Mouse (Mus musculus) retina, adult 2 months (tissue): ENCODE measurements around the gene Agap1.

ENCODE experiments used
- DNase-seq: peaks from one replicate; pipeline ENCODE4 v3.0.0-alpha.2; 2012; ENCODE audit warnings: low read depth, low spot score

Gene Agap1

GRCm38 (mm10) chr1:89613234-89613870 lies 158.7 kb downstream of the Agap1 start:
- DNase-seq: no peak

- no peak for DNase-seq
Observed at GRCm38 (mm10) chr1:89616556-89616955, 161.9 kb downstream of the Agap1 start.

GRCm38 (mm10) chr1:89617336-89617735 lies 162.7 kb downstream of the Agap1 start:
- DNase-seq: no peak

GRCm38 (mm10) chr1:89619963-89620362 lies 165.4 kb downstream of the Agap1 start:
- DNase-seq: no peak

DNA sequence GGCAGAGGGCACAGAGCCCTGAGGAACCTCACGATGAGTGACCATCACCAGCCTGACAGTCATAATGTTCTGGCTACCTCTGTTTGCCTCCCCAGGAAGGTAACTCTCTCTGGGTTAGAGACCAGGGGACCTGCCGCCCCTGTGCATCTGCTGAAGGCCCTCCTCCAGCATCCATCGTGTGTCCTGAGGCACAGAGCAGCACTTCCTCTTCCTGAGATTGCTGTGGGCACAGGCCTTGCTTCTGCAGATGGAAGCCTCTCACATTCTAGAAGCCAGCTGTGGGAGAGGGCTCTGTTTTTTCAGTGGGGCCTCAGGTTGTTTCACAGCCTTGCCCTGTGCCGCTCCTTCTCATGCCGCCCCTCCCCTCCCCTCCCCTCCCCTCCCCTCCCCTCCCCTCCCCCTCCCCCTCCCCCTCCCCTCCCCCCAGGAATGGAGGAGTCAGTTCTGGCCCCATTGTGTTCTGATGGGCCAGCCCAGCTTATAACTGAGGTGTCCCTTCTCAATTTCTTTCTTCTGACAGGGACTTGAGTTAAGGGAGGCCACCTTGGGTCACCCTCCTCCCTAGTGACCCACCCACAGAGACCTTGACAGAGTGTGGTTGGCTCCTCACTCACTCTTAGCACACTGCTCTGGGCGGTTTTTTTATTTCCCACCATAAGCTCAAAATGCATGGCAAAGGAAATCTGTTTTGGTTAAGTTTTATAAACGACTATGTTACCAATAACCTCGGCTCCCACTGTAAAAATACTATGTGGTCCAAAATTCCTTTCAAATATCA lies 166.6 kb downstream of the Agap1 start:
- no peak for DNase-seq

- DNase-seq: no peak
Observed at GRCm38 (mm10) chr1:89621952-89622351, 167.3 kb downstream of the Agap1 start.

DNA sequence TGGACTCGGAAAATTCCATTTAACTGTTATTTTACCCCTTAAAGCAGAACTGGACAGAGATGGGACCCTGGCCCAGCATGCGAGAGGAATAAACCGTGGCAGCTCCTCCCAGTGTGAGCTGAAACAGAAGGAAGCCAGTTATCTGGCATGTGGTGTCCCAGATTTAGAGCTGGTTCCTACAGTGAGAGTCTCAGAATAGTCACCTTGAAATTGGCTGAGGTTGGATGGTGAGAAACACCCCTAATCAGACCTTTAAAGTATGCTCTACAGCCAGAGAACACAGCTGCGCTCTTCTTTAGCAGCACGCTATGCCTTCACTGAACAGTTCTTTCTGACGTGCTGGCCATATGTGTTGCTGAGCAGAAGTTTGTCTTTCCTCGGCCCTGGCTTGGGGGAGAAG lies 168.2 kb downstream of the Agap1 start:
- no peak for DNase-seq

DNA sequence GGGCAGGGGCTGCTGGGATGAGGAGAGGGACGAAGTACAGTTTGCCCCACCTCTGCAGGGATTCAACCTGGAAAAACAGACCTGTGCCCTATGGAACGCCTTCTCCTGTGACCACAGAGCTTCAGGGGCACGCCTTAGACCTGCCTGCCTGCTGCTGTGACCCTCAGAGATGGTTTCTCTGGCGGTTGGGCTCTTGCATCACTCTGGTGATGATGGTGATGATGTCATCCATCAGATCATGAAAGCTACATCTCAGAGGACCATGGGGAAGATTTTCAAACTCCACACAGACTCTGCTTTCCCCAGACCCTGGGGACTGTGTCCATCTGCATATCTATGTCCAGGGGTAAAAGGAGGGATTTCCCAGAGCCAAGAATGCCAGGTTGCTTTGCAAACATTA lies 170.7 kb downstream of the Agap1 start:
- no peak for DNase-seq

- DNase-seq: no peak
Observed at GRCm38 (mm10) chr1:89625967-89626366, 171.4 kb downstream of the Agap1 start.

- no peak for DNase-seq
Observed at GRCm38 (mm10) chr1:89626940-89627339, 172.3 kb downstream of the Agap1 start.

DNA sequence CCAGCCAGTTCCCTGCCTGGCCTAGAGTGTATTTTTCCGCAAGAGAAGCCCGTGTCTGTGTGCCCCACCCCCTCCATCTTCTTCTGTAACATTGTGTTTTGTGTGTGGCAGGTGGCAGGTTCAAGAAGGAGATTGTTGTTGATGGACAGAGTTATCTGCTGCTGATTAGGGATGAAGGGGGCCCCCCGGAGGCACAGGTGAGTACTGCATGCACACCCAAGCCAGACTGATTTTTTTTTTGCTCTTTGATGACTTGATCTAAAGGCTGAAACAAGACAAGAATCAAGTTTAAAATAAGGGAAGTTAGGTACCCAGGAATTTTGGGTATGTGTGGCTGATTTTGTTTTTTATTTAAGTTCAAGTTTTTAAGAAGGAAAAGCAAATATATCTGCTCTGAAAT lies 173.0 kb downstream of the Agap1 start:
- DNase-seq: no peak

GRCm38 (mm10) chr1:89630836-89631235 lies 176.2 kb downstream of the Agap1 start:
- DNase-seq: no peak

DNA sequence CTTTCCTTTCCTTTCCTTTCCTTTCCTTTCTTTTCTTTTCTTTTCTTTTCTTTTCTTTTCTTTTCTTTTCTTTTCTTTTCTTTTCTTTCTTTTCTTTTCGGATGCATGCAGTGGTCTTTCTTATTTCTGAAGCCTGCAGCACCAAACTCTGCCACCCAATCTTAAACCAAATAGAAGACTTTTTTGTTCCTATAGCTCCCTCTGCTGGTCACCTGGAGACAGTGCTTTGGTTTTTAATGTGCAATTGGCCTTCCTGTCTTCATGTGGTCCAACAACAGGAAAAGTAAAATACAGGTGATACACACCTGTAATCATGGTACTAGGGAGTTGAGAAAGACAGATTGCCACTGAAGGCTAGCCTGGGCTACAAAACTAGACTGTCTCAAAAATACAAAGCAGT lies 177.1 kb downstream of the Agap1 start:
- DNase-seq: peak; percentile 40

DNA sequence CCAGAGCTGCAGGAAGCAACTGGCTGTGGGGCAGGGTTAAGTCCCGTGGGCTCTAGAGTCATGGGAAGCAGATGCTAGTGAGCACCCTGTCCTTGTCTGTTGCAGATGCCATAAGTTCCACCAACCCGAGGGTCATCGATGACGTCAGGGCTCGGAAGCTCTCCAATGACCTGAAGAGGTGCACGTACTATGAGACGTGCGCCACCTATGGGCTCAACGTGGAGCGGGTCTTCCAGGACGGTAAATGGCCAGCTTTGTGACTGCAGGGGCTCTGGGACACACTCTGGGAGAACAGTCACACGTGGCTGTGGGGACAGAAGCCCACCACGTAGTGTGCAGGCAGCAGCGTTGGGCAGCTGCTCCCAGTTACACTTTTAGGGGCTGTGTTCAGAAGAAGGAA lies 179.4 kb downstream of the Agap1 start:
- DNase-seq: no peak

DNA sequence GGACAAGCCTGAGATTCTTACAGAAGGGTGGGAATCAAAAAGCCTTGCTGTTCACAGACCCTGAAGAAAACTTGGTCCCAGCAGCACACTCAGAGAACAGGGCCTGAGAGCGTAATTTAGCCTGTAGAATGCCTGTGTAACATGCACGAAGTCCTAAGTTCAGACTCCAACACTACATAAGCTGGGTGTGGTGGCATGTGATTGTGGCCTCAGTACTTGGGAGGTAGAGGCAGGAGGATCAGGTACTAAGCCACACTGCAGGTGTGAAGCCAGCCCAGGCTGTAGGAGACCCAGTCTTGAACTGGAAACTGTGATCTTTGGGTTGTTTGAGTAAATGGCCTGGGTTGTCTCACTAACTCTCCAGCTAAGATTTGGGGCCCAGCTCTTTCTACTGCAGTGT lies 180.5 kb downstream of the Agap1 start:
- no peak for DNase-seq

- no peak for DNase-seq
Observed at GRCm38 (mm10) chr1:89637670-89638069, 183.1 kb downstream of the Agap1 start.

- DNase-seq: no peak
Observed at GRCm38 (mm10) chr1:89643445-89644100, 189.0 kb downstream of the Agap1 start.

GRCm38 (mm10) chr1:89644120-89644519 lies 189.5 kb downstream of the Agap1 start:
- DNase-seq: no peak

DNA sequence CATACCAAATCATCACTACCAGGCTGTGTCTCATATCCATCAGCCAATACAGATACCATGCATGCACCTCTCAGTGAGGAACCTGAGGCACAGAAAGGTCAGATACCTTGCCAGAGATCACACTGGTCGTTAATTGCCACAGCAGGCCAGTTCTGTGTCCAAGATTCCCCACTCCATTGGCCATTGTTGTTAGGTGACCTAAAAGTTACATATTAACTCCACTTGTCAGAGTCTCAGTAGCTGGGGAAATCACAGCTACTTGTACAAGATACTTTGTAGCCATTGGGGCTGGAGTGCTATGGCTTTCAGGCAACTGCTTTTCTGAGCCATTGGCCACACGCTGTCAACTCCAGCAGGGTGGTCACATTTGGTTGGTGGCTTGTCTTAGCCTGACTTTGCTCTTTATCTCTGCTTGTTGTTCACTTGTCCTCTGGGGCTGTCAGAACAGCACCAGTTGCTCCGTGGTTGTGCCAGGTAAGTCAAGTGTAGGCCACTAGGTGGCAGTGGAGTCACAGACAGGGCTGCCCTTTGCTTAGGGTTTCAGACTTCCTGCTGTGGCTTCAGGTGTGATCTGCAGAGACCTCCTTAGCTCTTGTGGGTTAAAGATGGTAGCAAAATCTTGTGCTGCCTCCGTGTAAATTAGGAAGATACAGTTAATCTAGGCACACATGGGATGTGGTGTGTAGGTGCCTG lies 191.9 kb downstream of the Agap1 start:
- peak; percentile 41 for DNase-seq

DNA sequence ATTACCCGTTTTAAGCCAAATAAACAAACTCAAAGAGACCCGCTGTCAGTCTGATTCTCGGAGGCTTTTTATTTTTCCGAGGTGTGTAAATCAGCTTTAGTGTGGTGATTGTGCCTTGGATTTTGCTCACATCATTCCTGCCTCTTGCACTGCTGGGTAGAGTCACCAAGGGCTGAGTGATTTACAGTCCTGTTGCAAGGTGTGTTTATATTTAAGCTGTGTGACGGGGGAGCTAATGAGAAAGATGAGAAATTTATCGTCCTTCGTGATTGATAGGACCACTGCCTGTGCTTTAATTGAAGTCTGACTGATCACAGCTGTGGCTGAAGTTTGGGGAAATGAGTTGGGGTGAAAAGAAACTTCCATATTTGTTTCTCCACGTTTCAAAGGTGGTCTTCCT lies 192.9 kb downstream of the Agap1 start:
- DNase-seq: no peak

GRCm38 (mm10) chr1:89650557-89650956 lies 196.0 kb downstream of the Agap1 start:
- no peak for DNase-seq

GRCm38 (mm10) chr1:89656167-89656566 lies 201.6 kb downstream of the Agap1 start:
- DNase-seq: no peak
